Mouse (Mus musculus): Measurements from ENCODE around the gene Men1. TPM values are rescaled to one million over a fixed set of nuclear protein-coding genes. Genes with fewer than 3 reads are reported as not detected.
"Not testable (repeated sequence)": the region's sequence is repeated elsewhere in the genome, so short reads cannot be mapped to it uniquely, and the experiment has no call there.

Men1 gene
- 96.1 and 96.5 TPM in 2 replicates for polyA plus RNA-seq (2015; fragmentation: Nextera tagmentation; extraction: Ambion mirVana)

DNA sequence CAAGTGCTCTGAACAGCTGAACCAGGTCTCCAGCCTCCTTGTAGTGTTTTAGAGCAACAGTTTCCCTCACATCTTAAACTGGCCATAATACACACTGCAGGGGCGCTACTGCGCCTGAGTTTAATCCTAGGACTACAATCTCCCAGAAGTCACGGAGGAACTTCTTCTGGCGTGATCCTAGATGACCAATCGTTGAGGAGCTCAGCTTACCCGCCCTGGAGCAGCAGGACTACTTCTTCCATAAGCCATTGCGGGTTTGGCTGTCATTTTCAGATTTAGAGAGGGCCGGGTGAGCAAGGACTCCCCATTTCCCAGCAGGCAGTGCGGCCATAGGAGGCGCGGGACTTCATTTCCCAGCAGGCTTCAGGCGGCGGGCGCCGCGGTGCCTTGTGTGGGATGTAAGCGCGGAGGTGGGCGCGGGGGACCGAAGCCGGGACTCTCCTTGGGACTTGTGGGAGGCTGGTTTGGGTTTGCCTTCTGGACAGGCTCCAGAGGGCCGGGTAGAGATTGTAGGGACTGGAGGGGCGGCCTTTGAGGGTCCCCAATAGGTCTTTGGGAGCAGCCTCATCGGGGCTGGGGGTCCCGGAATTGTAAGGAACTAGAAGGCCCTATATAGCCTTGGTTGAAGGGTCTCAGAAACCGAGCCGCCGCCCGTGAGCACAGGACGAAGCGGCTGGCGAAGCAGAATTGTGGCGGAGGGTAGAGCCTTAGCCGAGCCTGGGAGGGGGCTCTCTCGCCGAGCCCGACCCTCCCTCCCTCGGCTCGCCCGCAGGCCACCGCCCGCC, at the start of gene Men1:
Gene Men1, plus strand, starts transcription at position 307 of the 785 bp plus-strand sequence.
- peaks cover 16% of the 10 kb centered on the region for H3K36me3 ChIP-seq (ENCODE audit: control insufficient read depth, insufficient read depth)
- no peaks in the 10 kb centered on the region for H3K27me3 ChIP-seq (replicated peaks; ENCODE audit: control insufficient read depth, insufficient read depth, low read length)
- H3K4me2 ChIP-seq (ENCODE audit: low read length): peak within 1 kb of the TSS; percentile 71
- under 1% methylated on average over 43 of the region's 43 CpGs for WGBS
- peaks cover 23% of the 10 kb centered on the region for H3K4me1 ChIP-seq (replicated peaks; ENCODE audit: control insufficient read depth, insufficient read depth, low read length)
- peak within 1 kb of the TSS; percentile 83 for H3K9ac ChIP-seq (replicated peaks; ENCODE audit: low read depth, low read length)
- ATAC-seq: peak; percentile 97
- peak within 1 kb of the TSS; percentile 75 for H3K4me3 ChIP-seq (replicated peaks; ENCODE audit: low read length)
- H3K27ac ChIP-seq (ENCODE audit: low read length): peak within 1 kb of the TSS; percentile 70
- no peaks in the 10 kb centered on the region for H3K9me3 ChIP-seq (ENCODE audit: control insufficient read depth, low read length)

DNA sequence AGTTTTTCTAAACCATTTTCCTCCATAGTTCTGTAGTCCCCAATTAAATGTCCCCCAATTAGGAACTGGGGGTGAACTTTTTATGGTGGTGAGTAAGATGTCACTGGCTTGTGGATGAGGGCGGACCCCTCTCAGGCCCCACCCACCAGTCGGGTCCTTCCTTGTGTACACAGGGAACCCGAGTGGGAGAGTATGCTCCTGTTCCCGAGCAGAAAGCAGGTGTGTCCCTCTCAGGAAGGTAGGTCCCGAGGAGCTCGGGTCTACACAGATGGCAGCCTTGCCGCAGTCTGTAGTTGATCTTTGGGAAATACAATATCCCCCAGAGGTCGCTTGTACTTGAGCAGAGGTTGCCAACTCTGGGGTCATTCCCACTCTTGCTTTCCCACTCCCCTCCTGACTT, 49.6 kb upstream of the Men1 start:
- Histone ChIP-seq H3K36me3 (ENCODE audit: control insufficient read depth, insufficient read depth) (peaks cover 13% of the 10 kb centered on the region), H3K27ac (ENCODE audit: low read length) (no peak overlapping the region), H3K4me3 (replicated peaks; ENCODE audit: low read length) (no peak overlapping the region), H3K4me2 (ENCODE audit: low read length) (no peak overlapping the region), H3K4me1 (replicated peaks; ENCODE audit: control insufficient read depth, insufficient read depth, low read length) (peaks cover 2% of the 10 kb centered on the region; the same call in 1 of the 2 replicates), H3K9ac (replicated peaks; ENCODE audit: low read depth, low read length) (no peak overlapping the region), H3K9me3 (ENCODE audit: control insufficient read depth, low read length) (no peaks in the 10 kb centered on the region), H3K27me3 (replicated peaks; ENCODE audit: control insufficient read depth, insufficient read depth, low read length) (no peaks in the 10 kb centered on the region)
- ATAC-seq: no peak
- 86% methylated on average over 8 of the region's 8 CpGs for WGBS

DNA sequence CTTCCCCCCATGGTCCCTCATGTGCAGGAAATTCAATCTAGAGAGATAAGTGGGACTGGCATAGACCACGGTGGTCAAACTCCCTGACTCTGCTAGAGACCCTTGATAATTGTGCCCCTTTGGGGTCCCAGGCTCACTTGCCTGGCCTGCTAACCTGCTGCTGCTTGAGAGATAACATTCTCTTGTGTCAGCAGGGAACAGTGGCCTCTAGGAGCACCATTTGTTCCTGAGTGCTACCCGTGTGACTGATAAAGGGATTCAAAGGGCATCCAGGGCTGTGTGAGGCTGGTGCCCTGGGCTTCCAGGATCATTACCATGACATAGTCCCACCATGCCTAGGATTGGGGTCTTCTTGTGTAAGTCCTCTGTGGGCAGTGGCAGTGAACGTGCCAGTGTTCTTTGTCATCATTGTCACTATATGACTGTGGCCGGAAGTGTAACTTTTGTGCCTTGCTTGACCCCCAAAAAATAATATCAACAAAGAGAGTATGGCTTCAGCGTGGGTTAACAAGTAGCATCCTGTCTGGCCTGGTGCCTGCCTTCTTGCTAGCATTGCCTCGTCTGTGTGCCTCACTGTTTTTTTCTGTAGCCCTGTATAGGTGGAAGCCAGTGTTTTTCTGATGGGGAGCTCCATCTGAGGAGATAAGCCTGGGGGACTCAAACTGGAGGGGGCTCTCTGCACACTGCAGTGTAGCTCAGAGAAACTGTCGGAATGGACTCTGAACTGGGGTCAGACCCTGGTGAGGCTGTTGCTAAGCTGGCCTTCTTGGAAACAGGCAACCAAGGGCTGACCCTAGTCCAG, 48.9 kb upstream of the Men1 start:
- Histone ChIP-seq H3K36me3 (ENCODE audit: control insufficient read depth, insufficient read depth) (peaks cover 11% of the 10 kb centered on the region), H3K27ac (ENCODE audit: low read length) (no peak overlapping the region), H3K4me1 (replicated peaks; ENCODE audit: control insufficient read depth, insufficient read depth, low read length) (no peaks in the 10 kb centered on the region)

DNA sequence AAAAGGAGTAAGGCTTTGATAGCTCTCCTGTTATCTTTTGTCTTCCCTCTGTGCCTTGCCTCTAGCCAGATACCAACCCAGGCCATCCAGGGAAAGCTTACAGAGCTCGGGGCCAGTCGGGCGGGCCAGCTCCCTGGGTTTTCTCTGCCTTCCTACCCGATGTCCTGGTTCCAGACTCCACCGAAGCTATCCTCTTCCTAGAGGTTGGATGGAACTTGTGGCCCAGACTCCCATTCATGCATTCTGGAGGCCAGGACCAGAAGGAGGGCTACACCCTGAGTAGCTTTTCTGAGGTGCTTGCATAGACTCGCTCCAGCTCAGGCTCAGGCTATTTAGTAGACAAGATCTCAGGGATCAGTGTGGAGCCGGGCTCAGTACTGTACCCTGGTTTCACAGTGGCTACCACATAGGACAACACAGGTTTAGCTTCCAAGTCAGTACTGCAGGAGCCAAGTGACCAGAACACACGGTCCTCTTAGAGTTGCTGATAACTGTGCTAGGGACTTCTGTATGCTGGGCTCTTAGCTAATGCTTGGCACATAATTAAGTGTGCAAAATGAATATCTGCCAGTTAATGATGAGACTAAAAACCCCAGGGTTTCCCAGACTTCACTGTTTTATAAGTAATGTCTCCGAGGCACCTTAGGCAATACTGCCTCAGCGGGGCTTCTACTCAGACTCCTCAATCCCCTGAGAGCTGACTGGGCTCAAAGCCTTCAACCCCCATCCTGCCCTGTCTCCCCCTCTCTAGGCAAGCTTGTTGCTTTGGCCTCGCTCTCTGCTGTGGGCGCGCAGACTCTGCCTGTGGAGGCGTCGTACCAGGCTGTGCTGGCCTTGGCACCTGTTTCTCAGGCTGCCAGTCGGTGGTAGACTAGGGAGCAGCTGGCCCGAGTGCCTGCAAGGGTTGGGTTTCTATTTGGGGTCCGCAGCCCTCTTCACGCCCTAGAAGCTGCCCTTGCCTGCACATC, 48.1 kb upstream of the Men1 start:
- H3K4me1 ChIP-seq (replicated peaks; ENCODE audit: control insufficient read depth, insufficient read depth, low read length): no peaks in the 10 kb centered on the region
- no peak overlapping the region for H3K4me2 ChIP-seq (ENCODE audit: low read length)
- H3K27ac ChIP-seq (ENCODE audit: low read length): no peak overlapping the region
- no peaks in the 10 kb centered on the region for H3K9me3 ChIP-seq (ENCODE audit: control insufficient read depth, low read length)
- H3K9ac ChIP-seq (replicated peaks; ENCODE audit: low read depth, low read length): no peak overlapping the region
- no peaks in the 10 kb centered on the region for H3K27me3 ChIP-seq (replicated peaks; ENCODE audit: control insufficient read depth, insufficient read depth, low read length)
- no peak overlapping the region for H3K4me3 ChIP-seq (replicated peaks; ENCODE audit: low read length)
- ATAC-seq: no peak
- 85% methylated on average over 19 of the region's 19 CpGs for WGBS
- peaks cover 7% of the 10 kb centered on the region for H3K36me3 ChIP-seq (ENCODE audit: control insufficient read depth, insufficient read depth)

More for the DNA sequence above, 48.9 kb upstream of the Men1 start:
- H3K4me2 ChIP-seq (ENCODE audit: low read length): no peak overlapping the region
- H3K9me3 ChIP-seq (ENCODE audit: control insufficient read depth, low read length): no peaks in the 10 kb centered on the region
- no peak overlapping the region for H3K9ac ChIP-seq (replicated peaks; ENCODE audit: low read depth, low read length)
- H3K27me3 ChIP-seq (replicated peaks; ENCODE audit: control insufficient read depth, insufficient read depth, low read length): no peaks in the 10 kb centered on the region
- no peak overlapping the region for H3K4me3 ChIP-seq (replicated peaks; ENCODE audit: low read length)
- ATAC-seq: no peak
- 87% methylated on average over 7 of the region's 7 CpGs for WGBS

DNA sequence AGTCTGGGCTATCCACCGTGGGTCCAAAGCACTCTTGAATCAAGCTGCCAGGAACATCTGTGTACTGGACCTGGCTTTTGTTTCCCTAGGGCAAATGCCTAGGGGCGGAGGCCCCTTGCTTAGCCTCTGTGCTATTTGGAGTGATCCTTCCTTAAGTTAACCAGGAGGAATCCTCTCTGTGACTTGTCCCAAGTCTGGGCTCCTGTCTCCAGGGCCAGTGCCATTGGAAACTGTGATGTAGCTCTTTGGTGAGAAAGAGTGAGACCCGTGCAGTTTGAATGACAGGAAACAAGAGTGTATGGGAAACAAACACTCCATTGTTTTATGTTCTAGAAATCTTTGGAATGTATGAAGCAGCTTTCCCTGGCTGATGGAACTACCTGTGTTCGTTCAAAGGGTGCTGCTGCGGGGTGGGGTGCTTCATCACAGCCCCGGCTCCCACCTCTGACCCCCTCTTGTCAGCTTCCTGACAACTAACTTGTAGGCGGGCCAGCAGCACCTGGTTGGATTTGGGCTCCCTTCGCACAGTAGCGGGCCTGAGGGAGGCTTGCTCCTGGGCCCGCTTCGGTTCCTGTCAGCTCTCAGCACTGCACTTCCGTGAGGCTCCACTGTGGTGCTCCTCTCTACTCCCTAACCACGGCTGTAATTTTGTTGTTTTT, 46.4 kb upstream of the Men1 start:
- H3K27ac ChIP-seq (ENCODE audit: low read length): no peak overlapping the region
- H3K4me1 ChIP-seq (replicated peaks; ENCODE audit: control insufficient read depth, insufficient read depth, low read length): no peaks in the 10 kb centered on the region
- no peaks in the 10 kb centered on the region for H3K27me3 ChIP-seq (replicated peaks; ENCODE audit: control insufficient read depth, insufficient read depth, low read length)
- H3K4me3 ChIP-seq (replicated peaks; ENCODE audit: low read length): no peak overlapping the region
- H3K9me3 ChIP-seq (ENCODE audit: control insufficient read depth, low read length): no peaks in the 10 kb centered on the region
- peaks cover 3% of the 10 kb centered on the region for H3K36me3 ChIP-seq (ENCODE audit: control insufficient read depth, insufficient read depth)
- 75% methylated on average over 13 of the region's 13 CpGs for WGBS
- H3K9ac ChIP-seq (replicated peaks; ENCODE audit: low read depth, low read length): no peak overlapping the region
- ATAC-seq: no peak
- no peak overlapping the region for H3K4me2 ChIP-seq (ENCODE audit: low read length)

DNA sequence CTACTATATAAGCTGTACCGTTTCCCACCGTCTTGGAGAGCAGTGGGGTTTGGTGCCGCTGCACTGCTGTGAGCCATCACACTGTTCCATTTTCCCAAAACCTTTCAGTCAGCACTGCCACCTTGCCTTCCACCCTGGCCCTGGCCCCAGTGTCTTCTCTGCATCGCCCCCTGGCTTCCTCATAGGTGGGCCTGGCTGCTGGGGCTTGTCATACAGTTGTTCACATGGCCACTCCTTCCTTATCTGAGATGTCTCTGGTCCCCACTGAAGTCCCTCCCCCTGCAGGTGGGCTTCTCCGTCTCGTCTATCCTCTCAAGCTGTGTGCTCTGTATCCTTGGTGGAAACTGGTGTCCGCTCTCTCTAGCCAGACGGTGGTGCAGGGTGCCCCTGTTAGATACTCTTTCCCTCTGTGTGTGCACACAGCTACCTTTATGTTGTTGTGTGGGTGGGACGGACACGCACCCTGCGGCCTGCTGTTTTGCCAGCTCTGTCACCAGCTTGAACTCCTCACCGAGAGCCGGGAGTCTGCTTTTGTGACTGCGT, 45.0 kb upstream of the Men1 start:
- peaks cover 7% of the 10 kb centered on the region for H3K36me3 ChIP-seq (ENCODE audit: control insufficient read depth, insufficient read depth)
- no peaks in the 10 kb centered on the region for H3K4me1 ChIP-seq (replicated peaks; ENCODE audit: control insufficient read depth, insufficient read depth, low read length)
- H3K27me3 ChIP-seq (replicated peaks; ENCODE audit: control insufficient read depth, insufficient read depth, low read length): no peaks in the 10 kb centered on the region
- no peaks in the 10 kb centered on the region for H3K9me3 ChIP-seq (ENCODE audit: control insufficient read depth, low read length)
- no peak overlapping the region for H3K9ac ChIP-seq (replicated peaks; ENCODE audit: low read depth, low read length)
- H3K4me2 ChIP-seq (ENCODE audit: low read length): no peak overlapping the region
- no peak for ATAC-seq
- WGBS: 92% methylated on average over 14 of the region's 14 CpGs
- H3K4me3 ChIP-seq (replicated peaks; ENCODE audit: low read length): no peak overlapping the region
- no peak overlapping the region for H3K27ac ChIP-seq (ENCODE audit: low read length)

DNA sequence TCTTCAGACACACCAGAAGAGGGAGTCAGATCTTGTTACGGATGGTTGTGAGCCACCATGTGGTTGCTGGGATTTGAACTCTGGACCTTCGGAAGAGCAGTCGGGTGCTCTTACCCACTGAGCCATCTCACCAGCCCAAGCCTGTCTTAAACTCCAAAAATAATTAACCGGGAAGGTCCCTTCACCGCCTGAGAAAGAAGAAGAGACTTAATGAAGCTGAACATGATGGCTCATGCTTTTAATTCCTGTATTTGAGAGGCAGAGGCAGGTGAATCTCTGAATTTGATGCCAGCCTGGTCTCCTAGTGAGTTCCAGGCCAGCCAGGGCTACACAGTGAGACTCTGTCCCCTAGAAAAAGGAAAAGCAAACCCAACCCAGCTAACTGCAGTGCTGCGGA, 44.1 kb upstream of the Men1 start:
- not testable (repeated sequence) for H3K4me3 ChIP-seq (replicated peaks; ENCODE audit: low read length); H3K9ac ChIP-seq (replicated peaks; ENCODE audit: low read depth, low read length); H3K4me1 ChIP-seq (replicated peaks; ENCODE audit: control insufficient read depth, insufficient read depth, low read length); H3K4me2 ChIP-seq (ENCODE audit: low read length); H3K27ac ChIP-seq (ENCODE audit: low read length); H3K27me3 ChIP-seq (replicated peaks; ENCODE audit: control insufficient read depth, insufficient read depth, low read length); ATAC-seq; H3K9me3 ChIP-seq (ENCODE audit: control insufficient read depth, low read length)
- peaks cover 12% of the 10 kb centered on the region for H3K36me3 ChIP-seq (ENCODE audit: control insufficient read depth, insufficient read depth)
- WGBS: 91% methylated on average over 5 of the region's 6 CpGs

DNA sequence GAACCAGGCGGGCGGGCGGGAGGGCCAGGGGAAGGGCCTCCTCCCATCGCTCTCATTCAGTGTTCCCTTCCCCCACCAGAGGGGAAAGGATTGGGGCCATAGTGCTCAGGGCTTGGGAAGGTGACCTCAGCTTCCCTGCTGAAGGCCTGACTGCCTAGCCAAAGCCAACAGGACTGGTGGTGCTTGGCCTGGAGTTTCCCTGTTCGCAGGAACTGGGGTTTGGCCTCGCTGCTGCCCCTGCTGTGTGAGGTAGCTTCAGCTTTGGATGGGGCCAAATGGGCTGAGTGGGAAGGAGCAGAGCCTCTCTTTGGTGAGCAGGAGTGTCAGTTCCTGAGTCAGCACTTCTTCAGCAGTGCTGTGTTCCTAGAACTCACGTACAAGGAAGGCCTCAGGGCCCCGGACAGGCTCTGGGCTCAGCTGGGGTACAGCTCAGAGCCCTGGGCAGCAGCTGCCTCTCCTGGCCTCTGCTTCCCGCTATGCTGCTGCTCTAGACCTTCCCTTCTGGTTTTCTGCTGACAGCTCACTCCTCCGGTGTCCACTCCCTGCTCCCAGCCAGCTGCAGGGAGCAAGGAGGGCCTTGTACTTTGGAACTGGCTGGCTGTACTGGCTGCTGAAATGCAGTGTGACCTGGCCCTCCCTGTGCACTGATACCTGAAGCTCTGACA, 43.5 kb upstream of the Men1 start:
- Histone ChIP-seq H3K9ac (replicated peaks; ENCODE audit: low read depth, low read length) (no peak overlapping the region), H3K27ac (ENCODE audit: low read length) (no peak overlapping the region), H3K27me3 (replicated peaks; ENCODE audit: control insufficient read depth, insufficient read depth, low read length) (no peaks in the 10 kb centered on the region), H3K4me1 (replicated peaks; ENCODE audit: control insufficient read depth, insufficient read depth, low read length) (no peaks in the 10 kb centered on the region), H3K36me3 (ENCODE audit: control insufficient read depth, insufficient read depth) (peaks cover 15% of the 10 kb centered on the region; the same call in 1 of the 2 replicates), H3K9me3 (ENCODE audit: control insufficient read depth, low read length) (no peaks in the 10 kb centered on the region), H3K4me2 (ENCODE audit: low read length) (no peak overlapping the region), H3K4me3 (replicated peaks; ENCODE audit: low read length) (no peak overlapping the region)
- WGBS: 78% methylated on average over 10 of the region's 10 CpGs
- ATAC-seq: no peak

Data from forebrain, embryonic 16.5 days (tissue).